Mouse (Mus musculus) olfactory bulb, adult 2 months (tissue): ENCODE results near the gene Rufy1.

ENCODE experiments used
- CTCF ChIP-seq: fragments of 200-500 bp; IDR thresholded peaks from 2 replicates; pipeline ENCODE4 v1.5.1; 2012; ENCODE audit warnings: low read depth, mild to moderate bottlenecking, low read length, moderate library complexity; ENCODE audit not compliant: insufficient read depth
- POLR2A ChIP-seq: fragments of 200-500 bp; IDR thresholded peaks from 2 replicates; pipeline ENCODE4 v1.6.1; 2012; ENCODE audit warnings: mild to moderate bottlenecking, low read depth, low read length, moderate library complexity; ENCODE audit not compliant: insufficient read depth

DNA sequence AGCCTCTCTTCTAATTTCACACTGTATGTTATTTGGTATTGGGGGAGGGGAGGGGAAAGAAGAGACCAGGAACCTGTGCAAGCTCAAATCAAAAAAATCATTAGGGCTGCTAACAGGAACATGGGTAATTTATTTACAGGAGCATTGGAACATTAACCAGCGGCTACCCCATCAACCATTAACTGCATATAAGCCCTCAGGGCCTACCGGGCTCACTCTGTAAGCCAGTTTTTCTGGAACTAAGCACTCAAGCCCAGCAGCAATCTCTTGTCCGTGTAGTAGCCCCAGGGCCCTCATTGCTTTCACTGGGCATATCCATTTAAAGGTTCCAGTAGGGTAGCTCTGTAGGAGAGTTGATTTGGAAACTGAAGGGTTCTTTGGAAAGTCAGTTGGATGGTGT, 76.1 kb downstream of the Rufy1 start:
- TF ChIP-seq POLR2A: no peak
- TF ChIP-seq CTCF: no peak
